Comparison of ENCODE assay signal across 8 mouse cellular contexts in genomic region chr15:102074070-102074731, GRCm38 (mm10). TPM values are rescaled to one million over a fixed set of nuclear protein-coding genes. Genes with fewer than 3 reads are reported as not detected.
DNase-seq lines count a peak whose midpoint lies in the region; ATAC-seq and TF ChIP-seq lines count a peak whose summit lies in the region.

No protein-coding gene starts in this region.

- H3K4me2 ChIP-seq in limb, embryonic 13.5 days (replicated peaks), result peak overlapping the region; percentile 88
- H3K4me2 ChIP-seq in midbrain, embryonic 13.5 days (replicated peaks), result peak overlapping the region; percentile 94

- H3K4me1 ChIP-seq in kidney, adult 2 months (ENCODE audit: control insufficient read depth, insufficient read depth, low read length), result peaks cover 8% of the 10 kb centered on the region
- peaks cover 20% of the 10 kb centered on the region for H3K4me1 ChIP-seq in limb, embryonic 13.5 days
- peaks cover 25% of the 10 kb centered on the region for H3K4me1 ChIP-seq in midbrain, embryonic 13.5 days (replicated peaks)

- no peak for TF ChIP-seq CTCF in kidney, adult 2 months (conservative IDR thresholded peaks at IDR 0.05; ENCODE audit: insufficient read depth, insufficient read length, low read depth, low read length)

- H3K36me3 ChIP-seq in kidney, adult 2 months (ENCODE audit: control insufficient read depth, insufficient read depth, low read length), result no peaks in the 10 kb centered on the region
- 0 out of 2 replicates have a peak, but pooled peaks cover 3% of the 10 kb centered on the region for H3K36me3 ChIP-seq in limb, embryonic 13.5 days
- no peaks in the 10 kb centered on the region for H3K36me3 ChIP-seq in midbrain, embryonic 13.5 days

- DNase-seq in 3134 (ENCODE audit: extremely low read depth, insufficient read length, low spot score), result peak; percentile 69
- DNase-seq in adrenal gland, postnatal 10 days, result peak; percentile 77
- peak; percentile 76 for DNase-seq in embryo, embryonic 9.5 days (ENCODE audit: extremely low spot score)
- DNase-seq in gastrocnemius, postnatal 4 days (ENCODE audit: low spot score in 2 of 2), result peak; percentile 33 to 71
- peak; percentile 66 for DNase-seq in kidney, adult 2 months
- peak; percentile 36 to 58 for DNase-seq in spleen, postnatal 14 days (ENCODE audit: low spot score in 2 of 2)

- peak; percentile 50 for ATAC-seq in limb, embryonic 13.5 days (ENCODE audit: low FRiP score, low read depth)
- peak; percentile 53 for ATAC-seq in midbrain, embryonic 13.5 days

- WGBS in kidney, adult 2 months, result under 1% methylated on average over 57 of the region's 57 CpGs
- WGBS in limb, embryonic 13.5 days, result under 1% methylated on average over 57 of the region's 57 CpGs
- under 1% methylated on average over 57 of the region's 57 CpGs for WGBS in midbrain, embryonic 13.5 days

- no peak for TF ChIP-seq POLR2A in kidney, adult 2 months (IDR thresholded peaks at IDR 0.05; ENCODE audit: low read depth, low read length)

- no peaks in the 10 kb centered on the region for H3K9me3 ChIP-seq in limb, embryonic 13.5 days
- no peaks in the 10 kb centered on the region for H3K9me3 ChIP-seq in midbrain, embryonic 13.5 days

- peak overlapping the region; percentile 97 for H3K9ac ChIP-seq in limb, embryonic 13.5 days
- peak overlapping the region; percentile 90 for H3K9ac ChIP-seq in midbrain, embryonic 13.5 days (replicated peaks)

- no peaks in the 10 kb centered on the region for H3K27me3 ChIP-seq in kidney, adult 2 months (replicated peaks; ENCODE audit: control insufficient read depth, insufficient read depth, low read length)
- H3K27me3 ChIP-seq in limb, embryonic 13.5 days, result no peaks in the 10 kb centered on the region
- H3K27me3 ChIP-seq in midbrain, embryonic 13.5 days, result peaks cover 8% of the 10 kb centered on the region; the same call in 1 of the 2 replicates

- H3K27ac ChIP-seq in kidney, adult 2 months (ENCODE audit: insufficient read depth, low read depth, low read length), result peak overlapping the region; percentile 84
- H3K27ac ChIP-seq in limb, embryonic 13.5 days, result peak overlapping the region; percentile 95
- H3K27ac ChIP-seq in midbrain, embryonic 13.5 days, result peak overlapping the region; percentile 97

- peak overlapping the region; percentile 79 for H3K4me3 ChIP-seq in kidney, adult 2 months (ENCODE audit: insufficient read depth, low read depth, low read length)
- peak overlapping the region; percentile 93 for H3K4me3 ChIP-seq in limb, embryonic 13.5 days
- peak overlapping the region; percentile 74 for H3K4me3 ChIP-seq in midbrain, embryonic 13.5 days (replicated peaks)

RNA-seq across cellular contexts. Expression of gene Eif4b, which starts 0.6 kb away (rescaled TPM):
- total RNA-seq in adrenal gland, postnatal 10 days (2021), result 100 to 1,000 TPM; 248 to 266 TPM
- total RNA-seq in gastrocnemius, postnatal 4 days (2021), result 100 to 1,000 TPM; 182 to 199 TPM
- 92.1 and 124 TPM in 2 replicates for polyA plus RNA-seq in kidney, adult 2 months (2012; rRNA removed)
- polyA plus RNA-seq in limb, embryonic 13.5 days (2015; fragmentation: Nextera tagmentation; extraction: Ambion mirVana), result 118 and 120 TPM in 2 replicates
- 89.9 and 91.2 TPM in 2 replicates for polyA plus RNA-seq in midbrain, embryonic 13.5 days (2015; fragmentation: Nextera tagmentation; extraction: Ambion mirVana)

RNA-seq across cellular contexts. Expression of gene Tns2, which starts 26.0 kb away (rescaled TPM):
- total RNA-seq in adrenal gland, postnatal 10 days (2021), result 10 to 100 TPM; 64.5 to 84.6 TPM
- 10 to 100 TPM; 58.7 to 59.5 TPM for total RNA-seq in gastrocnemius, postnatal 4 days (2021)
- polyA plus RNA-seq in kidney, adult 2 months (2012; rRNA removed), result 124 and 143 TPM in 2 replicates
- polyA plus RNA-seq in limb, embryonic 13.5 days (2015; fragmentation: Nextera tagmentation; extraction: Ambion mirVana), result 39.8 and 45.3 TPM in 2 replicates
- polyA plus RNA-seq in midbrain, embryonic 13.5 days (2015; fragmentation: Nextera tagmentation; extraction: Ambion mirVana), result 6.1 and 6.9 TPM in 2 replicates

RNA-seq across cellular contexts. Expression of gene Krt18, which starts 46.2 kb away (rescaled TPM):
- 10 to 100 TPM; 15.9 to 28.3 TPM for total RNA-seq in adrenal gland, postnatal 10 days (2021)
- total RNA-seq in gastrocnemius, postnatal 4 days (2021), result 1 to 10 TPM; 2.3 to 5.8 TPM
- polyA plus RNA-seq in kidney, adult 2 months (2012; rRNA removed), result 20.7 and 25.0 TPM in 2 replicates
- 20.9 and 21.2 TPM in 2 replicates for polyA plus RNA-seq in limb, embryonic 13.5 days (2015; fragmentation: Nextera tagmentation; extraction: Ambion mirVana)
- polyA plus RNA-seq in midbrain, embryonic 13.5 days (2015; fragmentation: Nextera tagmentation; extraction: Ambion mirVana), result 1.2 and 2.5 TPM in 2 replicates

Comparison
In these comparisons a context has a peak if more than half of its experiments do, and no peak if none do; other contexts are left out.
1. Peak in every context shown above with its lines: DNase-seq, ATAC-seq, H3K4me3 ChIP-seq and H3K27ac ChIP-seq.